Mouse (Mus musculus) induced T-regulatory cell, adult 2 months (primary cell): Measurements from ENCODE around the gene Scd2.
"Not testable (repeated sequence)": the region's sequence is repeated elsewhere in the genome, so short reads cannot be mapped to it uniquely, and the experiment has no call there.

Source experiments
- DNase-seq: peaks from one replicate; pipeline ENCODE4 v3.0.0-alpha.2; 2012; ENCODE audit warnings: low read depth

Gene Scd2

DNA sequence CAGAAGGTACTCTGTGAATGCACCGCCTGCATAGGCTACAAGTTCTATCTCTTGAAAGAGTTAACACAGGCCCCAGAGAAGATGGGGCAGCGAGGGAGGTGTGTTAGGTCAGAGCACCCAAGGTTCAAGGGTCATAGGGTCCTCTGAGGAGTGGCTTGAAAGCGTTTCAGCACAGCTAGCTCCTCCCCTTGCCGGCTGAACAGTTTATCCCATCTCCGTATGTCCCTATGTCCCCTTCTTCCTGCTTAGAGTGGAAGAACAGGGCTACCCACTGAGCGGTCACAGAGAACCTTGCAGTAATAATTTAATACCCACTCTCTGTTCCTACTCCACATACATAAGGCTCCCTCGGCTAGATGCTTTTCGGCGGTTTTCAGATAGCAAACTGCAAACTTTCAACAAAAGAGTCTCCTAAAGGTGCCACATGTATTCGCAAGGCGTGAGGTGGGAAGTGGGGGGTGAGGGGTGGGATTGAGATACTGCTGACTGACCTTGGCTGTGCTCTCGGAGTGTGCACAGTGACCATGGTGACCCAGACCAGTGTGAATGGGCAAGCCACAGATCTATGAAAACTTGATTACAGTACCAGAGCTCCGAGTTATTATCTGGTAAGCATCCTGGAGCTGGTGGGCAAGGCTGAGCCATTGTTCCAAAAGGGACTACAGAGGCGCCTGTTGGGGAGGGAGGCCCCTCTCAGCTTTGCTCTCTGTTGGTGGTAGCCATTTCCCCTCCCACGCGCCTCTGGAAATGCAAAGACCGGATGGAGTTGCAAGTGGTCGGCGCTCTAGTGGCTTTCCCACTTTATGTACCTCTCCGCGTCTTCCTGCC, at the start of gene Scd2:
Gene Scd2, plus strand, starts transcription at position 734 of the 828 bp plus-strand sequence.
- peak; percentile 43 for DNase-seq

- DNase-seq, result peak; percentile 87
Observed at GRCm38 (mm10) chr19:44245761-44246171, 47.7 kb upstream of the Scd2 start.

- no peak for DNase-seq
Observed at GRCm38 (mm10) chr19:44246341-44246911, 47.0 kb upstream of the Scd2 start.

- no peak for DNase-seq
Observed at GRCm38 (mm10) chr19:44247281-44248080, 46.0 kb upstream of the Scd2 start.

DNA sequence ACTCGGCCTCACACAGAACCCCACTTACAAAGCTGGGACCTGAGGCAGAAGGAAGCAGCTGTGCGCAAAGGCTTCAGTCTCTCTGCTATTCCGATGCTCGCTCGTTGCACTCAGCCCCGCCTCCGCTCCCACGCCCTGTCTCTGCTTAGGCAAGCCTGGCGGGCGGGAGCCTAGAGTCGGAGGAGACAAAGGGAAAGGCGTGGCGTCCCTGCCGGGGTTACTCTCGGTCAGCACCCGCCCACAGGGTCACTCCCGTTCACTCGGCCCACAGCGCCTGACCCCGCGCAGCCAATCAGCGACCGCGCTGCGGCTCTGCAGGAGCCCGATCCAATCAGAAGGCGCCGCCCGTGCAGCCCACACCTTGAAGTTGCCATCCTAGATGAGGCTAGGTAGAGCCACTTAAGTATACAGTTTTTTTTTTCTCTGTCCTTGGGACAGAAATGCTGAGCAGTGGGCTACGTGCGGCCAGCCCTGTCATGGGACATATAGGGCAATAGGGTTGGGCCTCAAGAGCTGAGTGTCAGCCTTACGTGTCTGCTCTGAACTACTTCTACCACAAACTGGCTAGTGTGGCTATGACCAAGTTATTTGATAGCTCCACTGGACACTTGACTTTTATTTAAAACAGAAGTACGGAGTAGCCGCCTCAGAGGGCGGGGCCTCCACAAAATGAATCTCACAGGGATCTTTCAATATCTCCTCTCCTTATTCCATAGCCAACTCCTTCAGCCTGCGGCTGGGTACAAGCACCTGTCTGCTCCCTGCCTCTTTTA, 45.2 kb upstream of the Scd2 start:
- DNase-seq, result peak; percentile 99

DNA sequence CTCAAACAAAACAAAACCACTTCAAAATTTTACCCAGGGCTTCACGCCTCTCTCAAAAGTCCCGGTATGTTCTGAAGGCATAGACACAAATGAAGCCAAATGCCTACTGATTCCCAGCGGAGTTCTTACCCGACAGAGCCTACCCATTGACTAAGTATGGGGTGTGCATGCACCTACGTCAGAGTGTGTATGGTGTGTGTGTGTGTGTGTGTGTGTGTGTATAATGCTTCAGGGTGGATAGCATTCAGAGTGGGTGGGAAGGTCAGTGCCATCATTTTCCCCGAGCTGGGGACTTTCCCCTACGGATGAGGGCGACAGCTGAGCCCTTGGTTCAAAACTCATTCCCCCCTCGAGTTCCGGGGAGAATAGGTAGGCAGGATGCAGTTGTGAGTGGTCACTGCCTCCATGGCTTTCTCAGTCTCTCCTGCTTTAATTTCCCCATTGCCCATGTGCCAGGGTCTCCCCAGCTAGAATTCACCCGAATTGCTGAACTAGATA, 44.6 kb upstream of the Scd2 start:
- DNase-seq, result no peak

DNA sequence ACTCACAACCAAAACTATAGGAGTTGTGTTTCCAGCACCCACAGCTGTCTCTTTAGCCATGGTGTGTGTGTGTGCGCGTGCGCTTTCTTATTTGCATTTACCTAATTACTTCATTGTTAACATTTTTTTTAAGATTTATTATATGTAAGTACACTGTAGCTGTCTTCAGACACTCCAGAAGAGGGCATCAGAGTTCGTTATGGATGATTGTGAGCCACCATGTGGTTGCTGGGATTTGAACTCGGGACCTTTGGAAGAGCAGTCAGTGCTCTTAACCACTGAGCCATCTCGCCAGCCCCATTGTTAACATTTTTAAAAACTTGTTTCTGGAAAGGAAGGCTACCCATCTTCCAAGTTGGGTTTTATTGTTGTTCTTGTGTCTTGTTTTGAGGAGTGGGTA, 42.3 kb upstream of the Scd2 start:
- DNase-seq, result not testable (repeated sequence)

- DNase-seq, result no peak
Observed at GRCm38 (mm10) chr19:44251936-44252558, 41.4 kb upstream of the Scd2 start.

- peak; percentile 78 for DNase-seq
Observed at GRCm38 (mm10) chr19:44254106-44254505, 39.4 kb upstream of the Scd2 start.

DNA sequence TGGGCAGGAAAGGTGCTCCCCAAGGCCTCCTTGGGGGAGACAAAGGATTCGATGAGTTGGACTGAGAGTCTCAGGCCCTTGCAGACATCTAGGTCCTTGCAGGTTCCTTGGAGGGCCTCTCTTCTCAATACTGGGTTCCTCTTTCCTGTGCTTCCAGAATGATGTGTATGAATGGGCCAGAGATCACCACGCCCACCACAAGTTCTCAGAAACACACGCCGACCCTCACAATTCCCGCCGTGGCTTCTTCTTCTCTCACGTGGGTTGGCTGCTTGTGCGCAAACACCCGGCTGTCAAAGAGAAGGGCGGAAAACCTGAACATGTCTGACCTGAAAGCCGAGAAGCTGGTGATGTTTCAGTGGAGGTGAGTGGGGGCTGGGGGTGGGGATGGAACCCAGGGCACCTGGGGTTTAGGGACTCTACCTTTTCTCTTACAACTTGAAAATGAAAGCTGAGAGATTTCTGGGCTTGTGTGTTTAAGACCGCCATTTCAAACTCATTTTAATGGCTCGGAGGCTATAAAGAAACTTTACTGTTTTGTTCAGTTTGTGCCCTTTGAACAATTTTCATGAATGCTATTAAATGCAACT, 36.0 kb upstream of the Scd2 start:
- DNase-seq, result peak; percentile 53

GRCm38 (mm10) chr19:44259484-44259883, 34.0 kb upstream of the Scd2 start:
- DNase-seq, result no peak

DNA sequence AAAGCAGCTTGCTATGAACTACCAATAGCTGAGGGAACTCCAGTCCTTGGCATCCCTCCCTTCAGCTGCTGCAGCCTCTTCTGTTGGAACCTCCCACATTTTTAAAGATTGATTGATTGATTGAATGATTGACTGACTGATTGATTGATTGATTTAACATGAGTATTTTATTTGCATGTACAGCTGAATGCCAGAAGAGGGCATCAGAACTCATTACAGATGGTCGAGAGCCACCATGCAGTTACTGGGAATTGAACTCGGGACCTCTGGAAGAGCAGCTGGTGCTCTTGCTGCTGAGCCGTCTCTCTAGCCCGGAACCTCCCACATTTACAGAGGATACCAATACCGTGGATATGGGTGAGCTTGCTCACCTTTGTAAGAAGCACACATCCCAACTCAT, 33.0 kb upstream of the Scd2 start:
- DNase-seq, result no peak

GRCm38 (mm10) chr19:44261774-44262173, 31.7 kb upstream of the Scd2 start:
- no peak for DNase-seq

DNA sequence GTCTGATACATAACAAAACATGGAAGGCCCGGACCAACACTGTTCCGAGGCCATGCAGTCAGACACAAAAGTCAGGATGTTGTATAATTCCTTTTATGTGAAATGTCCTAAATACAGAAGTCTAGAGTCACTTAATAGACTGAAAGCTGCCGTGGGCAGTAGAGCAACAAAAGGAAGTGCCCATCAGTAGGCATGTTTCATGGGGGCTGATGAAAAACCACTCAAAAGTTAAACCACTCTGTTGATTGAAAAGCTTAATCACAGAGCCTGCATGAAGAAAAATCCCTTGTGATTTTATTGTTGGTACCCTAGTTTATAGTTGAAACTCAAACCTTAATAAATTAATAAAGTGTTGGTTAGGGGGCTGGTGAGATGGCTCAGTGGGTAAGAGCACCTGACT, 29.9 kb upstream of the Scd2 start:
- no peak for DNase-seq

DNA sequence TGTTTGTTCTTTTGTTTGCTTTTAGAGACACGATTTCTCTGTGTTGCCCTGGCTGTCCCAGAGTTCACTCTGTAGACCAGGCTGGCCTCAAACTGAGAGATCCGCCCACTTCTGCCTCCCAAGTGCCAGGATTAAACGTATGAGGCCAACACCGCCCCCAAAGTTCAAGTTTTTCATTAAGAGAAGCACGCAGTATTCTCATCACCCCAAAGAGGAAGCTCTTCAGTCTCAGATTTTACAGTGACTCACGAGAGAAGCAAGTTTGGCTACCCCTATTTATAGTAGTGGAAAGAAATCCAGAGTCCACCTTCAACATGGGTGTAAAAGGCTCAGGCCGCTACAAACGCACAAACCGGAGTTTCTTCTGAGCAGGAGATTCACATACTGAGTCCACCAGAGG, 29.2 kb upstream of the Scd2 start:
- DNase-seq, result no peak

DNA sequence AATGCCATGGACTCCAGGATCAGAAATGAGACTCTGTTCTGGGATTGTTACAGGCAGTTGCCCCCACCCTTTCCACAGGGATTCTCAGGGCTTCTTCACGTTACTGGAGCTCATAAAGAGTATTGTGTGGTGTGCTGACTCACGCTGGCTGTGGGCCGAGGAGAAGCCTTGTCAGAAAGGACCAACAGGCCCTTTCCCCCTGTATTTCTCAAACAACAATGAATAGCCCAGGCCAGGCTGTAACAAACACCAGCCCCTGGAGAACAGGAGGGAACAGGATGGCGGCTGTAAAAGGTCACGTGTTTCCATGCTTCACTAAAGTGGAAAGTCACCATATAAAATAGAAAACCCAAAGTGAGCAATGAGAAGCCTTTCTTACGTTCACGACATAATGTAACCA, 28.2 kb upstream of the Scd2 start:
- DNase-seq, result no peak

DNA sequence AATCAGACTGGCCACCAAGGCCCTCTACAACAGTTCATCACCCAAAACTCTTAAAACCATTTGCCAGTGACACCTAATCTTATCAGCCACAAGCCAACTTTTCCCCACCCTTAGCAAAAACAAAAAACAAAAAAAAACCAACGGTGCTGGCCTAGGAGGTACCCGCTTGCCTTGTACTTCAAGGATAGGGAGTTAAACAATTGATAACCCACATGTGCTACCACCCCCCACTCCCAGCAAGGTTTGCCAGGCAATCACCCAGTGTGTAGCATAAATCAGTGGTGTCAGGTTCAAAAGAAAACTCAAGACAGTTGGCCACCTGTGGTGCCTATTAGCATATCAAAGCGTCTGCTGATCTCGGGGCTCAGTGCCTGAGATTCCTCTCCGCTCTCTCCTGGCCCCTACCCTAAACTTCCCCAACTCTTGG, 27.6 kb upstream of the Scd2 start:
- DNase-seq, result peak; percentile 54

DNA sequence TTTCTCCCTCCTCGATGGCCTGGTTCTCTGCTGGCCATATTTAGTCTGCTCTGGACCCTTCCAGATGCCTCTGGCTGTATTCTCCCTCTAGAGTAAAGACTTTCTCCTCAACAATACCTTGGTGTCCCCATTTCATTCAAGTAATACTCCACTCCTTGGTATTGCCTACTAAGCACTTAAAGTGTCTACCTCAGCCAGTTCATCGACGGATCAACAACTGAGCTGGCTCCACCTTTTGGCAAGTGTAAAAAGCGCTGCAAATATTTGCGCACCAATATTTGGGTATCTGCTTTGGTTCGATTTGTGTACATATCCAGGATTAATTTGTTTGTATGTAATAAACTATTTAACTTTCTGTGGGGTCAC, 27.0 kb upstream of the Scd2 start:
- DNase-seq, result no peak

DNA sequence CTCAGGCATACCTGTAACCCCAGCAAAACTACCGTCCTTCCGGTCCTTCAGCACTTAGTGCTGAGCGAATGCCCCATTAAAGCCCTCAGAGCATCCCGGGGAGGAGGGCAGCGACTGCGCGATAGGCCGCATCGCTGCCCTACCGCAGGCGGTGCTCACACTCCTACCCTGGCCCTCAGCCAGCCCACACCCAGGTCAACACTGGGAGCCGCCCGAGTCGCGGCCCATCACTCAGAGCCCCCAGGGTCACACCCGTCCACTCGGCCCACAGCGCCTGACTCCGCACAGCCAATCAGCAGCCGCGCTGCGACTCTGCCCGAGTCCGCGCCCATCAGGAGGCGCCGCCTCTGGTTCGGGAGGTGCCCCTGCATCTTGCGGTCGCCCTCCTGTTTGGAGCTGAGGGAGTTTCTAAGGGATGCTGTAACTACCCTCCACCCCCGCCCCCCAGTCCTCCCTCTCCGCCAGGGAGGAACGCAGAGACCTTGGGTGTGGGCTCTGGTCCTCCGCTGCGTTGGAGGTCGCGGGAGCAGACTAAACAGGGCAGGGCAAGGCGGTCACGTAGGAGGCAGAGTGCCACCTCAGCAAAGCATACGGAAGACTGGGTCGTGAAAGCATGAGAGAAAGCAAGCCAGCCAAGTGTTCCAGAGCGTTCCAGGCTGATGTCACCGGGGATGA, 26.5 kb upstream of the Scd2 start:
- peak; percentile 92 for DNase-seq

DNA sequence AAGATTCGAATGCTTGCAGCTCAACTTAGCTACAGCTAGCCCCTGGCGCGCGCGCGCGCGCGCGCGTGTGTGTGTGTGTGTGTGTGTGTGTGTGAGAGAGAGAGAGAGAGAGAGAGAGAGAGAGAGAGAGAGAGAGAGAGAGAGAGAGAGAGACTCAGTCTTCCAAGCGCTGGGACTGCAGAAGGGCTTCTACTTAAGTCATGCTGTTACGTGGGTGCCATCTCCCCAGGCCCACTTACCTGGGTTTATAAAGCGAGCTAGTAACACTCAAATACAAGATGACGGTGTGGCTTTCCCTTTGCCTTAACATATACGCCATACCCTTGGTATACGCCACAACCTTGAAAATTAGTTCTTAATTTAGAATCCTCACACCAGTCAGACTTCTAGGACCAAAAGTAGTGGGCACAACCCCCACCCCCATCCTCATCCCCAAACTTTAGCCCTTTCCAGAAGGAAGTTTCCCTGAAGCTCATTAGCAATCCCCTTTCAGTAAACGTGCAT, 25.9 kb upstream of the Scd2 start:
- DNase-seq, result peak; percentile 62
